24 mouse cellular contexts compared by ENCODE assay signal in the genomic region with DNA sequence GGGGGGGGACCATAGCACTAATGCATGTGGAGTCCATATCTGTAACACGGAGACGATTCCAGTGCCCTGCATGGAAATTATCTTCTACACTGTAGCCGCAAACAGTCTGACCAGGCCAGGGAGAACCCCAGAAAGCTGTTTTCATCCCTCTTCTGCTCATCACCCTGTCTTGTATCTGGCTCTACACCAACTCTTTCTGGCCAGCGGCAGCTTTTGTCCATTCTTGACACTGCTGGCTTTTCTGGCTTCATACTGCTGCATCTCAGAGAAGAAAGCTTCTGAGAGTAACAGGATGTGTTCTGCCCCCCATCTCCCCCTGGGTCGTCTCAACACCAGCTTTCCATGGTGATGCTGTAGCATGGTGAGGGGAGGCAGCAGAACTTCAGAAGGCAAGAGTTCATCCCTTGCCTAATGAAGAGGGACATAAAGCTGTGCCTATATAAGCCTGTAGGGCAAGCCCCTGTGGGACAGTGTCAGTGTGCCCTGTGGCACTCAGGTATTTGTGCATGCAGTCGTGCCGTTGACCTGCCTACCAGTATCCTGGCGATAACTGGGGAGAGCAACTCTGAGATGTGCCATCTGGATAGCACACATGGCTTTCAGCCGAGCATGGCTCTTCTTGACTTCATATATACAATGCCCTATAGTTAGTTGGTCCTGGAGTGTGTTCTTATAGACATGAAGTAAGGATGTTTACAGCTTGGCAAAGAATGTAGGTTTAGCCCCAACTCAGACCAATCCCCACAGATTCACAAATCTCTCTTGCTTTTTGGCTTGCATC.
DNase-seq lines count a peak whose midpoint lies in the region; ATAC-seq and TF ChIP-seq lines count a peak whose summit lies in the region.
"Had no signal": no experiment of that assay in that cellular context is flagged by ENCODE, and none has a peak within 500 bp of the region (broad histone marks: within the 10 kb centered on the region; RNA-seq: fewer than 3 reads in every experiment).

No protein-coding gene starts in this region.

- peak; percentile 37 for DNase-seq in lung, embryonic 14.5 days
- no peak for DNase-seq in lung, postnatal 36 days
- DNase-seq in cerebellum, adult 11-12 months: peak; percentile 50
- DNase-seq in cerebellum, adult 2 months: peak; percentile 36 to 59
- DNase-seq in cerebellum, postnatal 25 days: peak; percentile 52 to 60
- no peak for DNase-seq in adrenal gland, adult 8-10 months
- DNase-seq: B cell, adult 2 months; gastrocnemius, postnatal 25 days; heart, postnatal 14 days; kidney, adult 2 months; kidney, postnatal 36 days; liver, embryonic 13.5 days; thymus, postnatal 4 days had no signal

- peaks cover 3% of the 10 kb centered on the region; the same call in 1 of the 2 replicates for H3K36me3 ChIP-seq in lung, embryonic 14.5 days (ENCODE audit: insufficient read depth)
- H3K36me3 ChIP-seq in neural tube, embryonic 15.5 days: no peaks in the 10 kb centered on the region
- H3K36me3 ChIP-seq: embryonic facial prominence, embryonic 13.5 days; forebrain, embryonic 15.5 days; hindbrain, embryonic 10.5 days; hindbrain, embryonic 15.5 days; lung, embryonic 15.5 days; midbrain, embryonic 12.5 days; neural tube, embryonic 13.5 days had no signal

- no peak for TF ChIP-seq CTCF in lung, embryonic 14.5 days (IDR thresholded peaks at IDR 0.05; ENCODE audit: low read depth)
- no peak for TF ChIP-seq CTCF in cerebellum, adult 2 months (IDR thresholded peaks at IDR 0.05; ENCODE audit: borderline replicate concordance, insufficient read depth, low read depth, low read length)

- WGBS in lung, embryonic 14.5 days: 72% methylated on average over 9 of the region's 9 CpGs
- WGBS in cerebellum, adult 2 months: 24% methylated on average over 9 of the region's 9 CpGs
- 91% methylated on average over 9 of the region's 9 CpGs for WGBS in neural tube, embryonic 15.5 days

- no peak overlapping the region for H3K4me3 ChIP-seq in lung, embryonic 14.5 days (ENCODE audit: low read depth, low read length)
- H3K4me3 ChIP-seq in cerebellum, adult 2 months (replicated peaks; ENCODE audit: insufficient read depth, low read depth, low read length): no peak overlapping the region
- no peak overlapping the region for H3K4me3 ChIP-seq in neural tube, embryonic 15.5 days (replicated peaks)
- H3K4me3 ChIP-seq: embryonic facial prominence, embryonic 13.5 days; forebrain, embryonic 10.5 days; forebrain, embryonic 15.5 days; hindbrain, embryonic 10.5 days; hindbrain, embryonic 15.5 days; limb, embryonic 10.5 days; limb, embryonic 15.5 days; liver, embryonic 13.5 days; lung, embryonic 15.5 days; midbrain, embryonic 12.5 days; neural tube, embryonic 13.5 days had no signal

- no peak for ATAC-seq in lung, embryonic 14.5 days (ENCODE audit: insufficient read depth)
- no peak for ATAC-seq in neural tube, embryonic 15.5 days (ENCODE audit: low FRiP score)
- ATAC-seq: forebrain, embryonic 15.5 days had no signal

- H3K27ac ChIP-seq in lung, embryonic 14.5 days (ENCODE audit: low read depth): no peak overlapping the region
- no peak overlapping the region for H3K27ac ChIP-seq in cerebellum, adult 2 months (ENCODE audit: insufficient read depth, low read length)
- H3K27ac ChIP-seq in neural tube, embryonic 15.5 days (replicated peaks): no peak overlapping the region
- H3K27ac ChIP-seq: embryonic facial prominence, embryonic 13.5 days; forebrain, embryonic 10.5 days; forebrain, embryonic 15.5 days; hindbrain, embryonic 10.5 days; hindbrain, embryonic 15.5 days; limb, embryonic 10.5 days; limb, embryonic 15.5 days; liver, embryonic 13.5 days; lung, embryonic 15.5 days; midbrain, embryonic 12.5 days; neural tube, embryonic 13.5 days had no signal

- no peak overlapping the region for H3K4me2 ChIP-seq in lung, embryonic 14.5 days
- no peak overlapping the region for H3K4me2 ChIP-seq in neural tube, embryonic 15.5 days
- H3K4me2 ChIP-seq: embryonic facial prominence, embryonic 13.5 days; forebrain, embryonic 15.5 days; hindbrain, embryonic 15.5 days; limb, embryonic 15.5 days; liver, embryonic 13.5 days; lung, embryonic 15.5 days; midbrain, embryonic 12.5 days; neural tube, embryonic 13.5 days had no signal

- no peak for TF ChIP-seq POLR2A in cerebellum, adult 2 months (IDR thresholded peaks at IDR 0.05; ENCODE audit: borderline replicate concordance, insufficient read depth, low read length)

- H3K27me3 ChIP-seq in lung, embryonic 14.5 days (ENCODE audit: insufficient read depth, low read length): no peaks in the 10 kb centered on the region
- no peaks in the 10 kb centered on the region for H3K27me3 ChIP-seq in cerebellum, adult 2 months (ENCODE audit: control insufficient read depth, insufficient read depth, low read length)
- H3K27me3 ChIP-seq in neural tube, embryonic 15.5 days (replicated peaks): no peaks in the 10 kb centered on the region
- H3K27me3 ChIP-seq: embryonic facial prominence, embryonic 13.5 days; forebrain, embryonic 15.5 days; hindbrain, embryonic 15.5 days; limb, embryonic 15.5 days; liver, embryonic 13.5 days; lung, embryonic 15.5 days; midbrain, embryonic 12.5 days; neural tube, embryonic 13.5 days had no signal

- H3K4me1 ChIP-seq in lung, embryonic 14.5 days (ENCODE audit: insufficient read depth): no peaks in the 10 kb centered on the region
- peaks cover 11% of the 10 kb centered on the region for H3K4me1 ChIP-seq in cerebellum, adult 2 months (ENCODE audit: control insufficient read depth, insufficient read depth, low read length)
- peaks cover 8% of the 10 kb centered on the region; the same call in 1 of the 2 replicates for H3K4me1 ChIP-seq in neural tube, embryonic 15.5 days
- H3K4me1 ChIP-seq: limb, embryonic 10.5 days; limb, embryonic 15.5 days; liver, embryonic 13.5 days had no signal

- H3K9ac ChIP-seq in lung, embryonic 14.5 days: no peak overlapping the region
- H3K9ac ChIP-seq in neural tube, embryonic 15.5 days (replicated peaks): no peak overlapping the region
- H3K9ac ChIP-seq: embryonic facial prominence, embryonic 13.5 days; forebrain, embryonic 15.5 days; hindbrain, embryonic 15.5 days; limb, embryonic 15.5 days; liver, embryonic 13.5 days; lung, embryonic 15.5 days; midbrain, embryonic 12.5 days; neural tube, embryonic 13.5 days had no signal

- H3K9me3 ChIP-seq in lung, embryonic 14.5 days (ENCODE audit: low read depth, low read length): no peaks in the 10 kb centered on the region
- no peaks in the 10 kb centered on the region for H3K9me3 ChIP-seq in neural tube, embryonic 15.5 days (replicated peaks)
- H3K9me3 ChIP-seq: embryonic facial prominence, embryonic 13.5 days; forebrain, embryonic 10.5 days; forebrain, embryonic 15.5 days; hindbrain, embryonic 10.5 days; hindbrain, embryonic 15.5 days; limb, embryonic 10.5 days; limb, embryonic 15.5 days; liver, embryonic 13.5 days; lung, embryonic 15.5 days; midbrain, embryonic 12.5 days; neural tube, embryonic 13.5 days had no signal

Comparison
In these comparisons a context has a peak if more than half of its experiments do, and no peak if none do; other contexts are left out.
1. DNase-seq: peak in lung, embryonic 14.5 days (single experiment), cerebellum, adult 11-12 months (single experiment), cerebellum, adult 2 months (2 of 2) and cerebellum, postnatal 25 days (2 of 2); none in lung, postnatal 36 days (single experiment) and adrenal gland, adult 8-10 months (single experiment).